Mouse (Mus musculus) heart, postnatal 10 days (tissue): Measurements from ENCODE around the gene Maml2. TPM values are rescaled to one million over a fixed set of nuclear protein-coding genes. Genes with fewer than 3 reads are reported as not detected.

Source experiments
- DNase-seq, 2 experiments: peaks; one replicate each; pipeline ENCODE4 v3.0.0; 2021
- intact Hi-C: fragments of 180-260 bp; cut with DNase I; formaldehyde crosslinking; loops from one replicate; pipeline ENCODE4 v1.15.1; 2025
- total RNA-seq, 2 experiments: library from RNA; stranded (reverse); gene quantifications; 2 replicates each; pipeline ENCODE4 v1.2.3; 2021

Gene Maml2
- total RNA-seq, 2 experiments from 2014 or later = 9.1 to 10.0 TPM

DNA sequence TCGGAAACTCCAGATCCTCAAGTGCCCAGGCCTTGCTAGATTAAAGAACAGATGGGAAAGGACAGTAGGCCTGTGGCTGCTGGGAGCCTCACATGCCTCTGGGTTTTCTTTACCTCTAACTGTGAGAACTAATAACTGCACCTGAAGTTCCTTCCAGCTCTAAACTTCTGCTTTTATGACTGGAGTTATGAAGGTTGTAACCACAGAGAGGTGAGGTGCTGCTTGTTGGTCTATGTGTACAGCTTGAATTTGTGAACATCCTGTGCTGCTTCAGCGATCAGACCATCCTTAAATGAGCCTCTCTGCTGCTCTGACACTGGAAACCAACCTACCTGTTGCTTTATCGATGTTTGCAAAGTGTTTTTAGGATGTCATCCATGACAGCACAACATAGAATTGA lies 258.9 kb downstream of the Maml2 start:
- DNase-seq = no peak
- intact Hi-C loops = no loop called here

DNA sequence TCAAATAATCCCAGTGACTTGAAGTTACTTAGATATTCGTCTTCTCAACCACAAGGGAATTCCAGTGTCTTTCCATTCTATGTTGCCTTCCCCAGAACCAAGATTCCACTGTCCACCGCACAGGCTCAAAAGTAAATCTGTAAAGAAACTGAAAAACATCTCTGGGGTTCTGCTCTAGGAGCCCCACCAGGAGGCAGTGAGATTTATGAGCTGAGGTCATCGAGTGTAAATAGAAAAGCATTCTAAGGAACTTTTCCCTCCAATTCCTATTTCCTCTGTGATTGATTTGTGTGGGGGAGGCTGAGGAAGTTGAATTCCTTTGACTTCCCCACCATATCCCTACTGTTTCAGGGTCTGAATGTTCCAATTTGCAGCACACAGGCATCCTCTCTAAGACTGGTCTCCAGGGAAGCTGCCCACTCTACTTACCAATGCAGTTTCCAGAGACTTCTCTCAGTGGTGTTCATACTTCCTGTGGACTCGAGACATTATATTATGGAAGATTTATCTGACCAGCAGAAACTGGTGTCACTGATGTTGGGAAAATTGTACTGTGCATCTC lies 261.1 kb downstream of the Maml2 start:
- DNase-seq = no peak
- intact Hi-C loops = no loop called here

DNA sequence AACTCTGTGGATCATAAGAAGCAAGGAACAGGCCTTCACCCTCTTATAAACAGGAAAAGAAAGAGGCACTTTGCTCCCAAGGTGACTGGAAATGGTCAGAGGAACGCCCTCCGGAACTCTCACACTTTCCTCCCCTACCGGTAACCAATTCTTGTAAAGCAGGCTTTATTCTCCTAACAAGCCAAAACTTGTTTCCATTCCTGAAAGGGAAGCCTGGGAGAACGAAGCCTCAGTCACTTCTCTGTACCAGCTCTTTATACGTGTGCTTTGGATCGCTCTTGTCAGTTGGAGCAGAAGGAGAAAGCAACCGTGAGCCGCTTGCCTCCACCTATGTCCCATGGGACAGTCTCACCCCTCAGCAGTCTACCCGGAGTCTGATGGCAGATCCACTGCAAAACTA lies 262.9 kb downstream of the Maml2 start:
- intact Hi-C loops = no loop called here
- no peak for DNase-seq

DNA sequence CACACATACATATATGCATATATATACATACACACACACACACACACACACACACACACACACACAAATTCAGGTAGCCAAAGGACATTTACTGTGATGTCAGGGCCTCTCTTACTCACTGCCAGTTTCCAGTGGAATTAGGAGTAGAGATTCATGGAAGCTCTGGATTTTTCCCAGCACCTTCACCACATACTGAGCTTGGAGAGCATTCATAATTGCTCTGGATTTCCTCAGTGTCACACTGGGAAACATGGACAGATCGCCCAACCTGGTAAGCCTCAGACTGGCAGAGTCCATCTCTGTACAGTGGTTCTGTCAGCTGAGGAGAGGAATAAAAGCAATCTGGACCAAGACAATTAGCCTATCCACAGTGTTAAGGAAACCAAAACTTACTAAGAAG lies 263.6 kb downstream of the Maml2 start:
- DNase-seq = no peak
- intact Hi-C loops = no loop called here

DNA sequence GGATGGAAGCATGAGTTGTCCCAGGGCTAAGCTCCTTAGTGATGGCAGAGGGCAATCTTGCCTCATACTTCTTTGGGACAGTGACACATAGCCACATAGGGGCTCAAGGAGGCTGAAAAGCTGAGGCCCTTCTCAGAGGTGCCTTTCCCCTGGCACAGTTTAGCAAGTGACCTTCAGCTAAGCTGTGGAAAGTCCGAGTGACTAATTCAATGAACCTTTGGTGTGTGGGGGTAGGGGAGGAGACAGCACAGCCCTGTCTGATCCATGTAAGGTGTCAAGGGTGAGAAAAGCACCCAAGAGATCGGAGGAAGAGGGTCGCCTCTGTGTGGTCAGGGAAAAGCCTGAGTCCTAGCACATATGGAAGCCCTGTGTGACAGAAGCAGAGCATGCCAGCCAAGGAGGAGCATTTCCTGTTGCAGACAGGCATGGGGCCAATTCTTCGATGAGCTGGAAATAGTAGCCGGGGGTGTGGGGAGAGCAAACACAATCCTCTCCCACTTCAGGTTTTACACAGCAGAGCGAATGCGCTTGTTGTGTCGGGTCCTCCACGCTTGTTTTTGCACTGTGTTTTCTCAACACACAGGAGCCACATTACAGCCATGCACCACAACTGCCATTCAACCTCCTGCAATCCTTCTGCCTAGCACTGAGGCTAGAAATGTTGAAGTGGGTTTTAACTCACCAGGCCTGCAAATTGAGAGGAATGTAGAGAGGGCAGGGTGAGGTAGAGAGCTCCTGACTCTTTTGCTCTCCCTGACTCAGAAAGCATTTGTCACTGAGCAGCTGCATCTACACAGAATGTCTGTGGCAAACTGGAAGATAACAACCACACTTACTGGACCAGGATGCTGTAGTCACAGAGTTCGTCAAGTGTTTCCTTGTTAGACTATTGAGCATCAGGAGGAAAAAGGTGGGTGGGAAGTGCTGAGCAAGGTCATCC lies 266.0 kb downstream of the Maml2 start:
- intact Hi-C loops = no loop called here
- DNase-seq = peak; percentile 68 to 70

DNA sequence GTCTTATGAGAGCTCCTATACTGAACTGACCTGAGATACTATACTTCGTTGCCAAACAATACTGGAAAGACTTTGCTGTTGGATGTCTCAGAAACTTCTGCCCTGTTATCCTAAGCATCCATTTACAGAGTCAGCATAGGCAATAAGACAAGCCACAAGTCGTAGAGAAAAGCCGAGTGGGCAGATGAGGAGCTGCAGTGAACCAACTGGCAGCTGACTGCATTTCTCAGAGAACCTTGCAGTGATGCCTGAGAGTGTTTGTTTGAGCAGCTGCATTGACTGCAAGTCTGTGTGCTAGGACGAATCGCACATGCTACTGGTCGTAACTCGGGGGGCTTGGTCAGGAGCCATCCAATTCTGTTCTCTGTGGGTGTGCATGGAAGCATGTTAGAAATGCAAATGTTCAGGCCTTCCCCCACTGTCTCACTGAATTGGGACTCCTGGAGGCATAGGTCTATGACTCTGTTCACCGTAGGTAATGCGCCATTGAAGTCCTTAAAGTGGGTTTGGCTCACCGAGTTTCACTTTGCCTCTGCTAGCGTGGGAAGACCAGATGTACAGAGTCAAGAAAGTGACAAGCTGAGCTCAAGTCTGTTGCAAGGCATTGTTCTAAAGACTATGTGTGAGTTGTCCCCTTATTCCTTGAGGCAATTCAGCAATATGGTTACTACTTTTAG lies 267.7 kb downstream of the Maml2 start:
- intact Hi-C loops = no loop called here
- DNase-seq = no peak

DNA sequence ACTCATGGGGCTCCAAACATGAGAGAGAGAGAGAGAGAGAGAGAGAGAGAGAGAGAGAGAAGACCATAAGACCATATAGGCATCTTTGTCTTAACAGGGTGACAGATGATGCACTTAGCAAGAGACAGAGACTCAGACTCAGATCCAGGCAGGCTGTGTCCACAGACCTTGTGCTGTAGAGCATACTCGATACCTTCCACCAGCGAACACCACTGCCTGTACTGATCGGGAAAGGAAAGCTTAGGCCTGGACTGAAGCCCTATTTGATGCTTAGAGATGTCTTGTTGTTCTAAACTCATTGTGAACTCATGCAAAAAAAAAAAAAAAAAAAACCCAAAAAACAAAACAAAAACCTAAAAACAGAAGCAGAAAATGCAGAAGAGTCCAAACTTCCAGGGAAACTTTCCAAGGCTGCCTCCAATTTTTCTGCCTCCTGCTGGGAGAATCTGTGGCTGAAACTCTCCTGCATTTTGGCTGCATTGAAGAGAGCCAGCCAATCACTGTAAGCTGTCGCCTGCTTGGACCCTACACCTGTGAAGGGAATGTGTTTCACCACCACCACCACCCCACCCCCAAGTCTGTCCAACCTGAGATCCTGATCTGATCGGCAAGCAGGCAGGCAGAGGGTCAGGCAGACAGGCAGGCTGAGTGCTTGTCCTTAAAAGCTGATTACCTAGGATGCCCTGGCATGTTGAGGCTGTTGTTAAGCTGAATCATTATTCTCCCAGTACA lies 268.6 kb downstream of the Maml2 start:
- intact Hi-C loops = no loop called here
- DNase-seq = no peak

DNA sequence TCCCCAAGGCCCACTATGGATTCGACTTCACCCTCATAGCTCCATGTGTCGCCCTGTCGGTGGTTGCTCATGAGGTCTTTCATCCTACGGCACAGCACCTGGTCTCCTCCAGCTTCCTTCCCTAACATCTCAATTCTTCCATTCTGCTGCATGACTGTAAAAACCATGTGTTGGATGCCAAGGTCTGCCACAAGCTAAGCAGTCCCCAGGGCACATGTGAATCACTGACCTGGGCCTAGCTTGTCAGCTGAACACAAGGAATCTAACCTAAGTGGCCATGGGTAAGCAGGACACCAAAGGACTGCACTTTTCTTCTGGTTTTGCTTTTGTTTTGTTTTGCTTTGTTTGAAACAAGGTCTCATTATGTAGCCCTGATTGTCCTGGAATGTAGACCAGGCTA lies 271.3 kb downstream of the Maml2 start:
- intact Hi-C loops = no loop called here
- no peak for DNase-seq

DNA sequence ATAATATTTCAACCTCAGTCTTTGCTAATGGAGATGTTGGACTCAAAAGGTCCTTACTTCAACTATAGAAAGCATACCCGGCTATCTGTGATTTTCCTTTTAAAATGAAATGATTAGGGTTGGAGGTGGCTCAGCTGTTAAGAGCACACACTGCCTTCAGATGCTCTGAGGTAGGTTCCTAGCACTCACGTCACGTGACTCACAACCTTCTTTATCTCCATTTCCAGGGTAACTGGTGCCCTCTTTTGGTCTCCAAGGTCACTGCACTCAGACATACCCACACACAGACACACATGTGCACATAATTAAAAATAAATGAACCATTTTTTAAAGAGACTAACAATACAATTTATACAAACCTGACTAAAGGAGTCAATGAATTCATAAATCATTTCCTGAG lies 275.1 kb downstream of the Maml2 start:
- no peak for DNase-seq
- intact Hi-C loops = no loop called here

DNA sequence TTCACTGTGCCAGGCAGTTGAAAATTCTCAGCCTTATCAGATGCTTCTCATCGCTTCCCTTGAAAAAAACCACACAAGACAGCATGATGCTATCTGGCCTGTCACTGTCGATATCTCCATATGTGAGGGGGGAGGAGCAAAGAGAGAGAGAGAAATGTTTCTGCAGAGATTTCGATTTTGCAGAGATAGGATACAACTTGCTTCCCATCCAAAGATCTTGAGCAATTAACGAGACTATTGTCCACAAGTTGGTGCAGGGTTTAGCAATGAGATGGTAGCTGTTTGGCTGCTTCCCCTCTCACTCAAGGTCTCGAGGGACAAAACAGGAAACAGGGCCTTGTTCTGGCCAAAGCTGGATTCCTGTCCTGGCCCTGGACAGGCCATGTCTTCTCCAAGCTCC lies 276.3 kb downstream of the Maml2 start:
- DNase-seq = peak; percentile 53
- intact Hi-C loops = no loop called here

DNA sequence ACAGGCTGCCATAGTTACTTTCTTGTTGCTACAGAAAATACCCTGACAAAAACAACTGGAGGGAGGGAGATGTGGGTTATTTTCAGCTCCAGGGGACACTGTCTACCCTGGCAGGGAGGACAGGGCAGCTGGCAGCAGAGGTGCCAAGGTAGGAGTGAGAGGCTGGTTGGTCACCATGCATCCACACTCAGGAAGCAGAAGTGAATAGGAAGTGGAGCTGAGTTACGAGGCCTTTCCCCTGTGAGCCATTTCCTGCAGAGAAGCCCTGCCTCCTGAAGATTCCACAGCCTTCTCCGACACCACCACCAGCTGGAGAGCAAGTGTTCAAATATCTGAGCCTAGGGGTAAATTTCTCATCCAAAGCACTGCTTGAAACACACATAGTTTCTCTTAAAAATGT lies 277.2 kb downstream of the Maml2 start:
- intact Hi-C loops = loop anchor here (1.0 kb wide), 1 partner anchor 278 kb away; the partner anchor contains the start of gene Maml2
- peak; percentile 38 to 46 for DNase-seq

DNA sequence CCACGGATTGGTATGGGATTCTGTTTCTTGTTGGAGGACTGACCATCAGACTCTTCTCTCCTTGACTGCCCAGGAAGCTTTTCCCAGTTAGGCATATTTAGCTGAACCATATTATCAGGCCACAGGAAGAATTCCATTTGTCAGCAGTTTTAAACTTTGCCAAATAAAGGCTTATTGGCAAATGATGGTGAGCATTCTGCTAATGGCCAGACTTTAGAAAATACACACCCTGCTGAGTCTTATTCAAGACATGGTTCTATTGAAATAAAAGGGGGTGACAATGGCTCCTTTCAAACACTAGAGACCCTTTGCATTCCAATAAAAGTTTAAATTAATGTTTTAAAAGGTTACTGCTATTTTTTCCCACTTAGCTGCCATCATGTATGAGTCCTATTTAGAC lies 279.4 kb downstream of the Maml2 start:
- intact Hi-C loops = no loop called here
- no peak for DNase-seq

DNA sequence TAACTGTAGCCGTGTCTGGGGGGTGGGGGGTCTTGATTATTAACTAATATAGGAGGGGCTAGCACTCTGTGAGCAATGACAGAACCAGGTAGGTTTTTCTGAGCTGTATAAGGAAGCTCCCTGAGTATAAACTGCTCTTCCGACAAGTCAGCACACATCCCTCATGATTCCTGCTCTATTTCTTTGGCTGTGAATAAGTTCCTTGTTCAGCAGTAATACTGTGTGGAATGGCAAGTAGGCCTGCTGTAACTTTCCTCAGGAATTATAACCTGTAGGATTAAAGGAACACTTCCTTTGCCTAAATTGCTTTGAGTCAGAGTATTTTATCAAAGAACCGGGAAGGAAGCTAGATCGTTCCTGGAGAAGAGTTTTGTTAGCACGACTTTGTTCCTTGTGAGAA lies 283.4 kb downstream of the Maml2 start:
- DNase-seq = no peak
- intact Hi-C loops = no loop called here

DNA sequence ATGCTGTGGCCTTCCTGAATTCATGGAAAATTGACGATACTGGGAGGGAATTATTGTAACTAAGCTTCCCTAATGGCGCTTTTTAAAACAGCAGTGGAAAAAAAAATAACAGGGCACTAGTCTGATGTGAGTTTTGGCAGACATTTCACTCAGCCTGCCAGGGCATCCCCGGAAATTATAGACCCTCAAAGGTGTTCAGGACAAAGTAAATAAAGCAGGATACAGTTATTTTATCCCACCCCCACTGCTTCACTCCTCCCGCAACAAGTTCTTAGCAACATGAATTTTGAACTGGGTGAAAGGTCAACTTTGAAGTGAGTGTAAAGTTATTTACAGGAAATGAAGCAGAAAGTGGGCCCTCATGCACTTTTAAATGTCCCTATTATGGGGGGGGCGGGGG lies 286.2 kb downstream of the Maml2 start:
- intact Hi-C loops = no loop called here
- peak in 1 of 2 experiments; percentile 30 for DNase-seq

DNA sequence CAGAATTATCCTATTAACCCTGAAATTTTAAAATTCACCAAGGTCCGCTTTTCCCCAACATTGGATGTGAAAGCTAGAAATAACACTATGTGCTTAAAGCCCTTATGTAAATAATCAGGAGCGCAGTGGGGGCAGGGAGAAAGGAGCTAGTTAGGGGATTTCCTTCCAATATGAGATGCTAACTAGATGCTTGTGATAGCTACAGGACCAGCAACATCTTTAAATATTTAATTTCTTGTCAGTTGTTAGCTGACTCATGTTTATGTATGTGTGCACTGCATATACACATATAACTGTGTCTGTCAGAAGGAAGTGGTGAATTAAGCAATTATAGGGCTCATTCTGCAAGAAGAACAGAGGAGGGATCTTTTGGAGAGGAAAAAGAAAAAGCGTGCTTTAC lies 286.7 kb downstream of the Maml2 start:
- intact Hi-C loops = no loop called here
- DNase-seq = no peak

DNA sequence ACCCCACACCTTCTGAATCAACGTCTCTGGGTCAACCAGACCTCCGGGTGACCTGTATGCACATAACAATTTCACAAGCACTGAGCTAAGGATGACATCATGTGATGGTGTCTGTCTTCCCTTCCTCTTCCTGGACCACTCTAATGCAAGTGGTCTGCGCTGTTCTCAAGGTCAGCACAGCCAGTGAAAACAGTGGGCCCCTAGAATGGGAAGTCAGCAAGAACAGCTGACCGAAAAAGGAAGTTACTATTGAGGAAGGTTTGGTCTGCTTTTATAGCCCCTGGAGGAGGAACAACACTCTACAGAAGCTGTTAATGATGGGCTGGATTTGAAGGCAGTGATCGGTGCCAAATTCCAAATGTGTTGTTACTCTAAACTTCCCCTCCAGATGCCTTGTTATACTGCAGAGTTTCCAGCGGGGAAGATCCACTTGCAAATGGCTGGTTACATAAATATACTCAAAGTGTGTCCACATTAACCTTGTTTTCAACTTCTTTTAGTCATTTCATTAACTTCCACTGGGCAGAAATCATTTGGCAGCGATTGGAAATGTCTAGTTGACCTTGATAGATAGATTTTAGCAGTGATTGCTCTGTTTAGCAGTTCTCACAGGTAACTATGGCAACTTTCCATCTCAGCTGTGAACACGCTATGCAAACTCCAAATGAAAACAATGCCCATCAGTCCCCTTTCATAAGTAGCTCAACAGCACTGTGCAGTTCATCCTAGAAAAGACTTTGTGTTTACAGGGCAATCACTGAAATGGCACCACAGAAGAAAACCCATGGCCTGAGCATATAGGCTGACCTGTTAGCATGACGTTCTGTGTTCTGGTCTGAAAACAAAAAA lies 289.6 kb downstream of the Maml2 start:
- intact Hi-C loops = loop anchor here (5.0 kb wide), 1 partner anchor 290 kb away; the partner anchor contains the start of gene Maml2
- DNase-seq = peak; percentile 43 to 50

DNA sequence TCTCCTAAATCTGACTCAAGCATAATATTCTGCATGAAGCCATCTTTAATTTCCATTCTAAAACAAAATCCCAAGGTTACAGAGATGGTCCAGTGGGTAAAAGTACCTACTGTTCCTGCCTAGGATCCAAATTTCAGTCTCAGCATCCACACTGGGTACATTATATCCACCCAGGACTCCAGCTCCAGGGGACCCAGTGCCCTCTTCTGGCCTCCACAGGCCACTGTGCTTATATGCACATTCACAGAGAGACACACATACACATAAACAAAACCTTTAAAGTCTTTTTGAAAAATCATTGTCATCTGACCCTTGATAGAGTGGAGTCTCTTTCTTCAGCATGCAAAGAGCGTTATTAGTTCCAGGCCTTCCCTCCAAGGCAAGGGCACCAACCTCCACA lies 291.0 kb downstream of the Maml2 start:
- intact Hi-C loops = loop anchor here (5.0 kb wide), 1 partner anchor 291 kb away; the partner anchor contains the start of gene Maml2
- DNase-seq = no peak

DNA sequence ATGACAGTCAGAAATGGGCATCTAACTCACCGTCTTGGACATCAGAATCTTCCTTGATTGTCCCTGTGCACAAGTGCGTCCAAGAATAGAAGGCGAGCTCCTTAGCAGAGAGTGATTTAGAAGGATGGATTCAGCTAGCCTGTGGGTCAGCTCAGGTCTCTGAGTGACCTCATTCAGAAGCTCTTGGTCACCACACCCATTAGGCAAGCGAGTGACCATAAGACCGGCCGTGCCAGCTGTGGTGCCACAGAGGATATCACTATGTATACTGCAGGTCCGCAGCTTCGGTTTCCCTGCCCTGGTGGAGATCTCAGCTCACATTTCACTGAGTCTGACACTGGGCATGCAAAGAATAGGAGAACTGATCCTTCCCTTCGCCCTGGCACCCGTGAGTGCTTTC lies 294.9 kb downstream of the Maml2 start:
- no peak for DNase-seq
- intact Hi-C loops = no loop called here

DNA sequence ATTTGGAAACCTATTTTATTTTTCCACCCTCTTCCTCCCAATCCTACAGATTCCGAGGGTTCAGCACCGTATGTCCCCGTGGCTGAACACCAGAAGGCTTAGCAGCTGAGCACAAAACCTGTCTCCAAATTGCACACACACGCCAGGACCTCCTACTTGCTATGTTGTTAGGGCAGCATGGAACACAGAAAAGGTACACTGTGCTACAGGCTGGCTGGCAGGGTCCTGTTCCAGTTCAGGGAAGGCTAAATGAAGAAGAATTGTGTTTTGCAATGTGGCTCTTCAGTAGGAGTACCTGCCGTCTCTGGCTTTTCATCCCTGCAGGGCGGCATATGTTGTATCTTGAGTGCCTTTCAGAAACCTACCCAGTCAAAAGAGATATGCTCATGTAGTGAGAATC lies 300.0 kb downstream of the Maml2 start:
- intact Hi-C loops = no loop called here
- DNase-seq = no peak
